Mouse (Mus musculus) G1E (cell line): ENCODE data around the gene Ins2.

Source experiments
- CTCF ChIP-seq: IDR thresholded peaks from 2 replicates; pipeline ENCODE4 v1.5.1; 2012; ENCODE audit warnings: low read depth, low read length, inconsistent platforms, mixed read lengths
- GATA1 ChIP-seq: IDR thresholded peaks from 2 replicates; pipeline ENCODE4 v1.6.1; 2012; ENCODE audit warnings: borderline replicate concordance, low read length, inconsistent platforms, mixed read lengths
- GATA2 ChIP-seq: IDR thresholded peaks from 2 replicates; pipeline ENCODE4 v1.6.1; 2012; ENCODE audit warnings: low read depth, low read length, inconsistent platforms, borderline replicate concordance
- POLR2AphosphoS5 ChIP-seq: IDR thresholded peaks from 2 replicates; pipeline ENCODE4 v1.6.1; 2012; ENCODE audit warnings: low read depth, low read length, inconsistent platforms; ENCODE audit not compliant: insufficient replicate concordance

DNA sequence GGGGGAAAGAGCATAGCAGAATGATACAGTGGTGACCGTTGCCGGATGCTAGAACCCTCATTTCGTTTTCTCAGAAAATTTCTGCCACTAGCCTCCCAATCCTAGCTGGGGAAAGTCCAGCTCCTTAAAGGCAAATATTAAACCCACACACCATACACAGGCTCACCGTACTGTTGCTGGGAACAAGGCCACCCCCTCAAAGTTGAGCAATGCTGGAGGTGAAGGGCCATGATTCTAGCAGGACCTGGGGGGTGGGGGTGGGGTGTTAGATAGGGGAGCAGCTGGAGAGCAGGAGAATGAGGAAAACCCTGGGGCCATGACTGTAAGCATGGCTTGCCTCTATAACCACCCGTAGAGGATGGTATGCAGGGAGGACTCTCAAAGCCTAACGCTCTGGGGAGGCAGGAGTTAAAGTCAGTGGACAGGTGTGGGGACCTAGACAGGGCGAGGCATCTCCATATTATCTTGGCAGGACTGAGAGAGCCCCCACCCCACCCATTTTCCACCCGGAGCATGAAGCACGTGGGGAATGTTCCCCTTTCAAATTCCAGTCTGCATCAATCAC, 78.6 kb downstream of the Ins2 start:
- TF ChIP-seq GATA2 = no peak
- no peak for TF ChIP-seq CTCF
- no peak for TF ChIP-seq GATA1
- TF ChIP-seq POLR2AphosphoS5 = no peak
